Mouse (Mus musculus): ENCODE results near the gene Fras1. TPM values are rescaled to one million over a fixed set of nuclear protein-coding genes. Genes with fewer than 3 reads are reported as not detected.

The Fras1 gene
- total and polyA plus RNA-seq, 3 experiments: 2.1 to 5.8 (median 5.4) TPM

DNA sequence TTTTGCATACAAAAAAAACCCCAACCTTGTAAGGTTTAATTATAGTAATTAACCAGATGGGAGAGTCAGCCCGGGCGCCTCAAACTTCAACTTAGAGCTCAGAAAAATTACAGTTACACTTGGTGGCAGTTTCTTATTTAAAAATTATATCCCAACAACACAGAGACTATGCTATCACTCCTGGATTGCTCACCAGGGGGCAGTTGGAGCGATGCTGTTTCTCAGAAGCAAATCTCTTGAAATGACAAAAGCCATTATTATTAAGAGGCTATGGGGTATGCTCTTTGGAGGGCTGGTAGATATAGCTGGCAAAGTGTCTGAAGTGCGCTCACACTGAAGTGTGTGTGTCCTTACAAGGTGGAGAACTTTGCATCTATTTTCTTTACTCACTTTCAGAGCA is 2.5 kb downstream of the Fras1 start:
- Histone ChIP-seq H3K27me3 (replicated peaks) (no peaks in the 10 kb centered on the region), H3K4me2 (ENCODE audit: insufficient read depth, low read depth, poor library complexity, severe bottlenecking) (no peak overlapping the region), H3K4me1 (ENCODE audit: control insufficient read depth in 1 of 2, insufficient read depth in 2 of 2) (peaks cover 6 to 23% of the 10 kb centered on the region in 2 experiments), H3K9me3 (replicated peaks; ENCODE audit: low read length) (peaks cover 6% of the 10 kb centered on the region), H3K27ac (ENCODE audit: insufficient read depth, low read depth) (no peak overlapping the region), H3K79me2 (replicated peaks; ENCODE audit: control insufficient read depth, extremely low read depth, insufficient read depth, poor library complexity, severe bottlenecking) (no peaks in the 10 kb centered on the region), H3K9ac (ENCODE audit: insufficient read depth, low read depth) (peak overlapping the region; percentile 68; the same call in 1 of the 2 replicates), H3K36me3 (replicated peaks in 1 of 2; ENCODE audit: control insufficient read depth in 1 of 2, insufficient read depth in 1 of 2, low read length in 1 of 2) (peaks cover 0 to 7% of the 10 kb centered on the region in 2 experiments), H3K4me3 (replicated peaks in 1 of 3; ENCODE audit: low read depth in 2 of 3, low read length in 2 of 3, poor library complexity in 1 of 3) (peak overlapping the region in 1 of 3 experiments; percentile 69)
- DNase-seq (ENCODE audit: extremely low read depth): no peak
- TF ChIP-seq SMC3 (IDR thresholded peaks at IDR 0.05; ENCODE audit: low read depth, low read length): peak; percentile 40
- TF ChIP-seq RAD21 (IDR thresholded peaks at IDR 0.05; ENCODE audit: low read depth, low read length): no peak; the same call in none of the 2 replicates
- TF ChIP-seq CTCF (conservative IDR thresholded peaks at IDR 0.05 in 1 of 2, IDR thresholded peaks at IDR 0.05 in 1 of 2; ENCODE audit: low read depth in 2 of 2, low read length in 2 of 2): peak in 1 of 2 experiments; percentile 26; a peak in 2 of 4 replicates
- in situ Hi-C loops (cut with MboI; ENCODE audit: low pct_ligation_motif_present, low pct_unique_long_range_greater_than_20kb, low sequenced_read_pairs): no loop called here
- dilution Hi-C loops (cut with MboI; ENCODE audit: extremely low pct_ligation_motif_present, extremely low pct_unique_long_range_greater_than_20kb, low sequenced_read_pairs): no loop called here

DNA sequence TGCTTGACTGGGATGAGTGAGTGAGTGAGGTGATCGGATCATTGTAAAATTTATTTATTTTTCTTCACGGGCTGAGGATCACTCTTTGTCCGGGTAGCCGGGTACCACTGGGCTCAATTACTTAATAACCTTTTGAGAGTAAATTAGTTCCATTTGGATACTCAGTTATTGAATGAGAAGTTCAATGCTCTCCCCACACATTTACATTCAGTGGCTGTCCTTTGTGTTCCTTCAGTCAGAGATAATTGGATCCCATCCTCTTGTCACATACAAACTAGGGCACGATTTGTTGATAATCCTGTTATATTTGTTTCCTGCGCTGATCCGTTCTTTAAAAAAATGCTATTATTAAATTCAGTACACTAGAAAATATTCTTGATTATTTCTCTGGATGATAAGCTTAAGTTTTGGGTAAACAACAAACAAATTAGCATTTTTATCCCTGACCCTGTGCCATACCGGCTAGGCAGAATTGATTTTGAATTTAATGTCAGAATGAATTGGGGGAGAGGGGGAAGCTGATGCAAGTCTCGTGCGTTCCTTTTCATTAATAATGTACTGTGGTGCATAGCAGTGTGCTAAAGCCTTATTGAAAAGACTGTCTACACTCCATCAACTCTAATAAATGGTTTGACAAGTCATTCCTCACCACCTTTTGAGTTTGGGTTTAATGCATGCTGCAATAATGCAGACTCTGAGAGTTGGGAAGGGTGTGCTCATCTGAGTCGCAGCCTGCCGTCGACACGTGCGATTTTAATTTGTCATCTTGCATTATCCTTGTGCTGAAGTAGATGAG is 12.6 kb downstream of the Fras1 start:
- no peak for DNase-seq (ENCODE audit: extremely low read depth)
- dilution Hi-C loops (cut with MboI; ENCODE audit: extremely low pct_ligation_motif_present, extremely low pct_unique_long_range_greater_than_20kb, low sequenced_read_pairs) (no loop called here), in situ Hi-C loops (cut with MboI; ENCODE audit: low pct_ligation_motif_present, low pct_unique_long_range_greater_than_20kb, low sequenced_read_pairs) (no loop called here)

GRCm38 (mm10) chr5:96388306-96388705 is 14.6 kb downstream of the Fras1 start:
- H3K4me1 ChIP-seq (ENCODE audit: control insufficient read depth in 1 of 2, insufficient read depth in 2 of 2): no peaks in the 10 kb centered on the region
- dilution Hi-C loops (cut with MboI; ENCODE audit: extremely low pct_ligation_motif_present, extremely low pct_unique_long_range_greater_than_20kb, low sequenced_read_pairs): no loop called here
- no peak overlapping the region for H3K9ac ChIP-seq (ENCODE audit: insufficient read depth, low read depth)
- H3K4me3 ChIP-seq (replicated peaks in 1 of 3; ENCODE audit: low read depth in 2 of 3, low read length in 2 of 3, poor library complexity in 1 of 3): no peak overlapping the region
- H3K9me3 ChIP-seq (replicated peaks; ENCODE audit: low read length): peaks cover 7% of the 10 kb centered on the region
- TF ChIP-seq CHD2 (IDR thresholded peaks at IDR 0.05; ENCODE audit: low read length): no peak
- TF ChIP-seq ZMIZ1 (IDR thresholded peaks at IDR 0.05; ENCODE audit: low read depth, low read length): no peak
- TF ChIP-seq BHLHE40 (IDR thresholded peaks at IDR 0.05; ENCODE audit: low read depth, low read length): no peak
- no peak for TF ChIP-seq MAX (IDR thresholded peaks at IDR 0.05; ENCODE audit: low read length)
- no peak for TF ChIP-seq RCOR1 (conservative IDR thresholded peaks at IDR 0.05; ENCODE audit: low read depth, low read length)
- no peak for TF ChIP-seq USF1 (IDR thresholded peaks at IDR 0.05; ENCODE audit: low read depth, low read length)
- no peak for TF ChIP-seq IRF4 (IDR thresholded peaks at IDR 0.05; ENCODE audit: low read depth, low read length)
- TF ChIP-seq MYC (IDR thresholded peaks at IDR 0.05; ENCODE audit: low read depth, low read length): no peak
- TF ChIP-seq SMC3 (IDR thresholded peaks at IDR 0.05; ENCODE audit: low read depth, low read length): no peak
- no peak for TF ChIP-seq HCFC1 (IDR thresholded peaks at IDR 0.05; ENCODE audit: low read depth, low read length)
- TF ChIP-seq POLR2A (IDR thresholded peaks at IDR 0.05; ENCODE audit: low read depth, low read length): no peak
- TF ChIP-seq CTCF (conservative IDR thresholded peaks at IDR 0.05 in 1 of 2, IDR thresholded peaks at IDR 0.05 in 1 of 2; ENCODE audit: low read depth in 2 of 2, low read length in 2 of 2): no peak
- in situ Hi-C loops (cut with MboI; ENCODE audit: low pct_ligation_motif_present, low pct_unique_long_range_greater_than_20kb, low sequenced_read_pairs): no loop called here
- H3K4me2 ChIP-seq (ENCODE audit: insufficient read depth, low read depth, poor library complexity, severe bottlenecking): no peak overlapping the region
- no peak for DNase-seq (ENCODE audit: extremely low read depth)
- H3K27ac ChIP-seq (ENCODE audit: insufficient read depth, low read depth): no peak overlapping the region
- no peaks in the 10 kb centered on the region for H3K79me2 ChIP-seq (replicated peaks; ENCODE audit: control insufficient read depth, extremely low read depth, insufficient read depth, poor library complexity, severe bottlenecking)
- peaks cover 0 to 19% of the 10 kb centered on the region in 2 experiments for H3K36me3 ChIP-seq (replicated peaks in 1 of 2; ENCODE audit: control insufficient read depth in 1 of 2, insufficient read depth in 1 of 2, low read length in 1 of 2)
- no peaks in the 10 kb centered on the region for H3K27me3 ChIP-seq (replicated peaks)

More for the DNA sequence above, 12.6 kb downstream of the Fras1 start:
- Histone ChIP-seq H3K27ac (ENCODE audit: insufficient read depth, low read depth) (no peak overlapping the region), H3K36me3 (replicated peaks in 1 of 2; ENCODE audit: control insufficient read depth in 1 of 2, insufficient read depth in 1 of 2, low read length in 1 of 2) (peaks cover 0 to 20% of the 10 kb centered on the region in 2 experiments), H3K9ac (ENCODE audit: insufficient read depth, low read depth) (no peak overlapping the region), H3K4me3 (replicated peaks in 1 of 3; ENCODE audit: low read depth in 2 of 3, low read length in 2 of 3, poor library complexity in 1 of 3) (no peak overlapping the region), H3K27me3 (replicated peaks) (no peaks in the 10 kb centered on the region), H3K4me1 (ENCODE audit: control insufficient read depth in 1 of 2, insufficient read depth in 2 of 2) (no peaks in the 10 kb centered on the region), H3K4me2 (ENCODE audit: insufficient read depth, low read depth, poor library complexity, severe bottlenecking) (no peak overlapping the region), H3K79me2 (replicated peaks; ENCODE audit: control insufficient read depth, extremely low read depth, insufficient read depth, poor library complexity, severe bottlenecking) (no peaks in the 10 kb centered on the region), H3K9me3 (replicated peaks; ENCODE audit: low read length) (peaks cover 7% of the 10 kb centered on the region)
- no peak for TF ChIP-seq ZKSCAN1 (IDR thresholded peaks at IDR 0.05; ENCODE audit: borderline replicate concordance, low read depth, low read length)
- TF ChIP-seq JUN (IDR thresholded peaks at IDR 0.05; ENCODE audit: insufficient read depth, low read depth, low read length): no peak
- TF ChIP-seq UBTF (IDR thresholded peaks at IDR 0.05; ENCODE audit: low read depth, low read length): no peak
- no peak for TF ChIP-seq SIN3A (IDR thresholded peaks at IDR 0.05; ENCODE audit: low read length)
